Mouse (Mus musculus): ENCODE results near the gene Lmnb2. TPM values are rescaled to one million over a fixed set of nuclear protein-coding genes. Genes with fewer than 3 reads are reported as not detected.

Lmnb2 gene
- 85.0 and 85.4 TPM in 2 replicates for polyA plus RNA-seq (2016; fragmentation: Nextera tagmentation; extraction: Ambion mirVana)

- Histone ChIP-seq H3K4me1 (peaks cover 42% of the 10 kb centered on the region), H3K4me3 (peak within 1 kb of the TSS; percentile 75), H3K9me3 (replicated peaks) (no peaks in the 10 kb centered on the region), H3K27ac (peak within 1 kb of the TSS; percentile 86), H3K27me3 (ENCODE audit: low read depth, poor library complexity, severe bottlenecking) (peaks cover 9% of the 10 kb centered on the region), H3K36me3 (peaks cover 36% of the 10 kb centered on the region)
- DNase-seq (ENCODE audit: low spot score), result peak; percentile 79
- under 1% methylated on average over 61 of the region's 61 CpGs for WGBS
These were observed at the start of gene Lmnb2 for GRCm38 (mm10) chr10:80917779-80918434. Lmnb2 (minus strand) TSS chr10:80918245.

GRCm38 (mm10) chr10:80967101-80967656 lies 49.1 kb upstream of the Lmnb2 start:
- Histone ChIP-seq H3K36me3 (no peaks in the 10 kb centered on the region), H3K4me1 (peaks cover 31% of the 10 kb centered on the region; the same call in 1 of the 2 replicates), H3K4me3 (no peak overlapping the region), H3K27me3 (ENCODE audit: low read depth, poor library complexity, severe bottlenecking) (no peaks in the 10 kb centered on the region), H3K9me3 (replicated peaks) (no peaks in the 10 kb centered on the region), H3K27ac (no peak overlapping the region; the same call in 1 of the 2 replicates)
- no peak for DNase-seq (ENCODE audit: low spot score)
- WGBS, result 75% methylated on average over 3 of the region's 3 CpGs

GRCm38 (mm10) chr10:80966296-80966695 lies 48.3 kb upstream of the Lmnb2 start:
- Histone ChIP-seq H3K4me1 (peaks cover 32% of the 10 kb centered on the region), H3K27me3 (ENCODE audit: low read depth, poor library complexity, severe bottlenecking) (no peaks in the 10 kb centered on the region)
- no peak for DNase-seq (ENCODE audit: low spot score)

GRCm38 (mm10) chr10:80963031-80963975 lies 45.3 kb upstream of the Lmnb2 start:
- H3K27me3 ChIP-seq (ENCODE audit: low read depth, poor library complexity, severe bottlenecking), result no peaks in the 10 kb centered on the region
- DNase-seq (ENCODE audit: low spot score), result no peak
- no peaks in the 10 kb centered on the region for H3K9me3 ChIP-seq (replicated peaks)
- no peaks in the 10 kb centered on the region for H3K36me3 ChIP-seq
- H3K4me1 ChIP-seq, result peaks cover 43% of the 10 kb centered on the region
- H3K4me3 ChIP-seq, result no peak overlapping the region
- peak overlapping the region; percentile 20; the same call in 1 of the 2 replicates for H3K27ac ChIP-seq
- 77% methylated on average over 12 of the region's 12 CpGs for WGBS

More at GRCm38 (mm10) chr10:80966296-80966695, 48.3 kb upstream of the Lmnb2 start:
- H3K27ac ChIP-seq, result no peak overlapping the region
- WGBS, result 53% methylated on average over 12 of the region's 12 CpGs
- H3K36me3 ChIP-seq, result no peaks in the 10 kb centered on the region
- H3K9me3 ChIP-seq (replicated peaks), result no peaks in the 10 kb centered on the region
- no peak overlapping the region for H3K4me3 ChIP-seq

- Histone ChIP-seq H3K36me3 (no peaks in the 10 kb centered on the region), H3K9me3 (replicated peaks) (no peaks in the 10 kb centered on the region), H3K27me3 (ENCODE audit: low read depth, poor library complexity, severe bottlenecking) (no peaks in the 10 kb centered on the region), H3K4me3 (no peak overlapping the region), H3K4me1 (peaks cover 43% of the 10 kb centered on the region), H3K27ac (no peak overlapping the region)
- no peak for DNase-seq (ENCODE audit: low spot score)
- 75% methylated on average over 5 of the region's 5 CpGs for WGBS
These were observed 44.5 kb upstream of the Lmnb2 start for GRCm38 (mm10) chr10:80962585-80962984.

GRCm38 (mm10) chr10:80962051-80962472 lies 44.0 kb upstream of the Lmnb2 start:
- 48% methylated on average over 10 of the region's 10 CpGs for WGBS
- DNase-seq (ENCODE audit: low spot score), result no peak
- Histone ChIP-seq H3K9me3 (replicated peaks) (no peaks in the 10 kb centered on the region), H3K4me1 (peaks cover 43% of the 10 kb centered on the region), H3K36me3 (no peaks in the 10 kb centered on the region), H3K27me3 (ENCODE audit: low read depth, poor library complexity, severe bottlenecking) (no peaks in the 10 kb centered on the region), H3K4me3 (no peak overlapping the region), H3K27ac (peak overlapping the region; percentile 56)

GRCm38 (mm10) chr10:80960551-80961508 lies 42.8 kb upstream of the Lmnb2 start:
- Histone ChIP-seq H3K4me1 (peaks cover 39% of the 10 kb centered on the region), H3K4me3 (peak overlapping the region; percentile 18)
- WGBS, result 13% methylated on average over 16 of the region's 16 CpGs

GRCm38 (mm10) chr10:80958979-80959637 lies 41.1 kb upstream of the Lmnb2 start:
- no peak for DNase-seq (ENCODE audit: low spot score)
- no peaks in the 10 kb centered on the region for H3K27me3 ChIP-seq (ENCODE audit: low read depth, poor library complexity, severe bottlenecking)
- H3K36me3 ChIP-seq, result no peaks in the 10 kb centered on the region
- H3K9me3 ChIP-seq (replicated peaks), result no peaks in the 10 kb centered on the region
- WGBS, result 88% methylated on average over 5 of the region's 5 CpGs
- H3K27ac ChIP-seq, result no peak overlapping the region
- H3K4me3 ChIP-seq, result no peak overlapping the region
- peaks cover 41% of the 10 kb centered on the region for H3K4me1 ChIP-seq

More at GRCm38 (mm10) chr10:80960551-80961508, 42.8 kb upstream of the Lmnb2 start:
- DNase-seq (ENCODE audit: low spot score), result peak; percentile 69
- H3K27ac ChIP-seq, result peak overlapping the region; percentile 76
- H3K36me3 ChIP-seq, result no peaks in the 10 kb centered on the region
- no peaks in the 10 kb centered on the region for H3K27me3 ChIP-seq (ENCODE audit: low read depth, poor library complexity, severe bottlenecking)
- no peaks in the 10 kb centered on the region for H3K9me3 ChIP-seq (replicated peaks)

- no peaks in the 10 kb centered on the region for H3K9me3 ChIP-seq (replicated peaks)
- H3K36me3 ChIP-seq, result no peaks in the 10 kb centered on the region
- H3K27me3 ChIP-seq (ENCODE audit: low read depth, poor library complexity, severe bottlenecking), result 0 out of 2 replicates have a peak, but pooled peaks cover 4% of the 10 kb centered on the region
- peaks cover 30% of the 10 kb centered on the region for H3K4me1 ChIP-seq
- no peak for DNase-seq (ENCODE audit: low spot score)
- no peak overlapping the region for H3K4me3 ChIP-seq
- H3K27ac ChIP-seq, result no peak overlapping the region
- 66% methylated on average over 4 of the region's 4 CpGs for WGBS
These were observed 39.7 kb upstream of the Lmnb2 start for GRCm38 (mm10) chr10:80957791-80958190.

- Histone ChIP-seq H3K4me1 (peaks cover 25% of the 10 kb centered on the region), H3K4me3 (no peak overlapping the region), H3K27me3 (ENCODE audit: low read depth, poor library complexity, severe bottlenecking) (0 out of 2 replicates have a peak, but pooled peaks cover 6% of the 10 kb centered on the region), H3K27ac (no peak overlapping the region), H3K9me3 (replicated peaks) (no peaks in the 10 kb centered on the region), H3K36me3 (no peaks in the 10 kb centered on the region)
- no peak for DNase-seq (ENCODE audit: low spot score)
- WGBS, result 67% methylated on average over 6 of the region's 6 CpGs
These were observed 38.9 kb upstream of the Lmnb2 start for GRCm38 (mm10) chr10:80956901-80957300.

GRCm38 (mm10) chr10:80956385-80956784 lies 38.3 kb upstream of the Lmnb2 start:
- 92% methylated on average over 8 of the region's 8 CpGs for WGBS
- Histone ChIP-seq H3K27me3 (ENCODE audit: low read depth, poor library complexity, severe bottlenecking) (0 out of 2 replicates have a peak, but pooled peaks cover 6% of the 10 kb centered on the region), H3K4me1 (peaks cover 20% of the 10 kb centered on the region), H3K36me3 (no peaks in the 10 kb centered on the region), H3K9me3 (replicated peaks) (no peaks in the 10 kb centered on the region), H3K27ac (peak overlapping the region; percentile 79), H3K4me3 (no peak overlapping the region)
- no peak for DNase-seq (ENCODE audit: low spot score)
